Mouse (Mus musculus) spleen, adult 2 months (tissue): ENCODE measurements at regions not wholly inside any gene's neighbourhood (a gene's known extent, or its start where the extent isn't known, plus 50 kb on each side); places are given as distances from the start of the nearest gene placed in this dataset.

Experiments used
- CTCF ChIP-seq: fragments of 200-500 bp; IDR thresholded peaks from 2 replicates; pipeline ENCODE4 v1.5.1; 2011; ENCODE audit warnings: mild to moderate bottlenecking, inconsistent platforms; ENCODE audit not compliant: insufficient read depth, insufficient read length, insufficient replicate concordance; ENCODE audit errors: extremely low read depth
- POLR2A ChIP-seq: fragments of 200-500 bp; IDR thresholded peaks from 2 replicates; pipeline ENCODE4 v1.6.1; 2011; ENCODE audit warnings: low read depth, low read length, inconsistent platforms

GRCm38 (mm10) chr10:60925198-60925597 lies 93.8 kb upstream of the Unc5b start:
- TF ChIP-seq CTCF (no peak), POLR2A (no peak)
